Comparison of ENCODE assay signal across 20 mouse cellular contexts in genomic region chr8:103699016-103699520, GRCm38 (mm10).
"Had no signal": no experiment of that assay in that cellular context is flagged by ENCODE, and none has a peak within 500 bp of the region (broad histone marks: within the 10 kb centered on the region; RNA-seq: fewer than 3 reads in every experiment).

No protein-coding gene starts in this region.

- H3K27me3 ChIP-seq: kidney, embryonic 15.5 days; limb, embryonic 12.5 days; limb, embryonic 15.5 days; lung, embryonic 15.5 days; megakaryocyte, embryonic 14.5 days; midbrain, embryonic 13.5 days; neural tube, embryonic 13.5 days had no signal

- H3K4me1 ChIP-seq: kidney, embryonic 15.5 days; lung, embryonic 15.5 days; megakaryocyte, embryonic 14.5 days; midbrain, embryonic 10.5 days; midbrain, embryonic 13.5 days; neural tube, embryonic 13.5 days had no signal

- H3K9me3 ChIP-seq: kidney, embryonic 15.5 days; limb, embryonic 15.5 days; lung, embryonic 15.5 days; midbrain, embryonic 10.5 days; midbrain, embryonic 13.5 days; neural tube, embryonic 13.5 days had no signal

- DNase-seq: kidney, postnatal 10 days; kidney, postnatal 36 days; left cerebral cortex, postnatal 4 days; liver, postnatal 0 days; lung, postnatal 10 days; retina, postnatal 1 day; right cerebral cortex, postnatal 25 days; thymus, adult 18-20 months; thymus, postnatal 36 days had no signal

- H3K27ac ChIP-seq: kidney, embryonic 15.5 days; limb, embryonic 12.5 days; limb, embryonic 15.5 days; liver, embryonic 14.5 days; lung, embryonic 15.5 days; midbrain, embryonic 10.5 days; midbrain, embryonic 13.5 days; neural tube, embryonic 13.5 days had no signal

- H3K4me3 ChIP-seq: kidney, embryonic 15.5 days; limb, embryonic 12.5 days; limb, embryonic 15.5 days; lung, embryonic 15.5 days; megakaryocyte, embryonic 14.5 days; midbrain, embryonic 10.5 days; midbrain, embryonic 13.5 days; myocyte; neural tube, embryonic 13.5 days had no signal

- H3K36me3 ChIP-seq: kidney, embryonic 15.5 days; limb, embryonic 12.5 days; limb, embryonic 15.5 days; lung, embryonic 15.5 days; midbrain, embryonic 10.5 days; midbrain, embryonic 13.5 days; neural tube, embryonic 13.5 days had no signal

- ATAC-seq: liver, postnatal 0 days; midbrain, embryonic 13.5 days; midbrain, embryonic 16.5 days had no signal
